Mouse (Mus musculus) midbrain, embryonic 14.5 days (tissue): ENCODE results near the gene S100a4. TPM values are rescaled to one million over a fixed set of nuclear protein-coding genes. Genes with fewer than 3 reads are reported as not detected.

Experiments used
- ATAC-seq: fragments of 200-750 bp; cut with Nextera tagmentation; 2 replicates; pipeline ENCODE4 v1.8.0; 2017; ENCODE audit warnings: moderate number of reproducible peaks, moderate library complexity; ENCODE audit not compliant: low FRiP score, low TSS enrichment
- DNase-seq: peaks from one replicate; pipeline ENCODE4 v3.0.0-alpha.2; 2015
- H3K27ac ChIP-seq: fragments of 300-500 bp; sonication (generic); replicated peaks from 2 replicates; pipeline ENCODE4 v1.5.1; 2014; ENCODE audit warnings: mild to moderate bottlenecking, low read depth, low read length, moderate library complexity
- H3K27me3 ChIP-seq: fragments of 300-500 bp; sonication (generic); 2 replicates; pipeline ENCODE4 v1.6.1; 2014; ENCODE audit warnings: low read length, control low read depth, mixed read lengths; ENCODE audit not compliant: control insufficient read depth, insufficient read depth
- H3K36me3 ChIP-seq: fragments of 300-500 bp; sonication (generic); 2 replicates; pipeline ENCODE4 v1.6.1; 2014; ENCODE audit warnings: low read length, control low read depth; ENCODE audit not compliant: control insufficient read depth, insufficient read depth
- H3K4me1 ChIP-seq: fragments of 300-500 bp; sonication (generic); 2 replicates; pipeline ENCODE4 v1.6.1; 2014; ENCODE audit warnings: mild to moderate bottlenecking, antibody characterized with exemption, low read length, control low read depth; ENCODE audit not compliant: control insufficient read depth, insufficient read depth
- H3K4me2 ChIP-seq: fragments of 300-500 bp; sonication (generic); 2 replicates; pipeline ENCODE4 v1.6.1; 2014; ENCODE audit warnings: mild to moderate bottlenecking, low read length, moderate library complexity
- H3K4me3 ChIP-seq: fragments of 300-500 bp; sonication (generic); replicated peaks from 2 replicates; pipeline ENCODE4 v1.5.1; 2014; ENCODE audit warnings: low read depth, low read length
- H3K9ac ChIP-seq: fragments of 300-500 bp; sonication (generic); replicated peaks from 2 replicates; pipeline ENCODE4 v1.6.1; 2014; ENCODE audit warnings: mild to moderate bottlenecking, low read length, moderate library complexity
- H3K9me3 ChIP-seq: fragments of 300-500 bp; sonication (generic); 2 replicates; pipeline ENCODE4 v1.6.1; 2016; ENCODE audit warnings: low read length, control low read depth, mixed read lengths; ENCODE audit not compliant: control insufficient read depth
- whole genome bisulfite sequencing: fragments of 180-500 bp; shearing (Covaris S2); extraction: QIAGEN DNeasy Blood & Tissue Kit; methylation state at CpG from one replicate; pipeline ENCODE4 v1.1.7; 2014; 5-methylcytosine and 5-hydroxymethylcytosine counted together
- polyA plus RNA-seq: library from polyadenylated mRNA; unstranded; fragments of >200 nt; fragmentation: Nextera tagmentation; extraction: Ambion mirVana; gene quantifications from 2 replicates; pipeline ENCODE4 v1.2.1, GENCODE M21; 2014

Gene S100a4
- polyA plus RNA-seq, 1 experiment from 2014 or later = 1.5 TPM

GRCm38 (mm10) chr3:90595556-90595955 is 8.0 kb upstream of the S100a4 start:
- DNase-seq = no peak
- Histone ChIP-seq H3K4me1 (no peaks in the 10 kb centered on the region), H3K4me2 (no peak overlapping the region), H3K27ac (no peak overlapping the region), H3K9me3 (no peaks in the 10 kb centered on the region), H3K36me3 (no peaks in the 10 kb centered on the region), H3K9ac (no peak overlapping the region), H3K4me3 (no peak overlapping the region), H3K27me3 (no peaks in the 10 kb centered on the region; the same call in 1 of the 2 replicates)
- no peak for ATAC-seq
- 77% methylated on average over 5 of the region's 5 CpGs for WGBS

- H3K9ac ChIP-seq = no peak overlapping the region
- no peaks in the 10 kb centered on the region for H3K4me1 ChIP-seq
- H3K4me2 ChIP-seq = no peak overlapping the region
- no peak overlapping the region for H3K4me3 ChIP-seq
- no peaks in the 10 kb centered on the region; the same call in 1 of the 2 replicates for H3K27me3 ChIP-seq
- no peak for ATAC-seq
- H3K27ac ChIP-seq = no peak overlapping the region
- H3K36me3 ChIP-seq = no peaks in the 10 kb centered on the region
- DNase-seq = no peak
- WGBS = 92% methylated on average over 6 of the region's 6 CpGs
- H3K9me3 ChIP-seq = no peaks in the 10 kb centered on the region
These were observed 6.8 kb upstream of the S100a4 start for GRCm38 (mm10) chr3:90596810-90597209.

DNA sequence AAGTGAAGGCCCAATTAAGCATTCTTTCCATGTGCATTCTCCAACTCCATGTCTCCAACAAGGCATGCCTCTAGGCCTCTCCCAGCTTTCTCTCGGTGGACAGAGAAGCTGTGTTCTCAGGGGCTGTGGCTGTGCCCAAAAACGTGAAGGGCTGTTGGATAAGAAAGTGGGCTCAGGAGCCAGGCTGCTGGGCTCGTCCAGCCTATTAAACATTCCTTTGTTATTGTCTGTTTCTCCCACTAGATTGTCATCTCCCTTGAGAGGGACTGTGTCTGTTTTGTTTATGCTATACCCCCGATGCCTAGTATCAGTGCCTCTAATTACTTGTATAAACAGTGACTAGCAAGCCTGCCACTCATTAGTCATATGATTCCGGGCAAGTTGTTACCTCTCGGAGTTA is 5.8 kb upstream of the S100a4 start:
- no peak for ATAC-seq
- H3K9me3 ChIP-seq = no peaks in the 10 kb centered on the region
- no peak overlapping the region for H3K9ac ChIP-seq
- no peak overlapping the region for H3K4me3 ChIP-seq
- H3K27ac ChIP-seq = no peak overlapping the region
- DNase-seq = no peak
- no peaks in the 10 kb centered on the region for H3K4me1 ChIP-seq
- H3K27me3 ChIP-seq = no peaks in the 10 kb centered on the region; the same call in 1 of the 2 replicates
- 67% methylated on average over 6 of the region's 6 CpGs for WGBS
- H3K4me2 ChIP-seq = no peak overlapping the region
- no peaks in the 10 kb centered on the region for H3K36me3 ChIP-seq

- H3K4me2 ChIP-seq = no peak overlapping the region
- H3K27me3 ChIP-seq = no peaks in the 10 kb centered on the region; the same call in 1 of the 2 replicates
- no peak overlapping the region for H3K4me3 ChIP-seq
- ATAC-seq (no peak), DNase-seq (no peak)
- H3K36me3 ChIP-seq = no peaks in the 10 kb centered on the region
- no peak overlapping the region for H3K9ac ChIP-seq
- WGBS = 91% methylated on average over 4 of the region's 4 CpGs
- H3K9me3 ChIP-seq = no peaks in the 10 kb centered on the region
- H3K27ac ChIP-seq = no peak overlapping the region
- H3K4me1 ChIP-seq = no peaks in the 10 kb centered on the region
These were observed 5.4 kb upstream of the S100a4 start for GRCm38 (mm10) chr3:90598212-90598611.

DNA sequence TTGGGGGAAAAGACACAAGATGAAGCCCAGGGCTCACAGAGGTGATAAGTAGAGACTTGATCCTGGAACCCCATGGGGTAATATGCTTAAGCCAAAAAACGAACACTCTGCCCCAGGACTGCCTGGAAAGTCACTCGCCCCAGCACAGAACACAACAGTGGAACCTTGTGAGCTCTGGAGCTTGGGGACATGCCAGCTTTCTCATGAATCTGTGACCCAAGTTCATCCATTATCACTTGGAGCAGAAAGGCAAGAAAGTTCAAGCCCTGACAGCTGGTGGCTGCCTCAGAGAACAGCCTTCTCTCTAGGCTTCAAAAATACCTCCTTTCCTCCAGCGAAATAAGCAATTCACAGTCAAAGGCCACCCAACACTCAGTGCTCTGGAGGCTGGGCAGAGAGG is 4.2 kb upstream of the S100a4 start:
- Histone ChIP-seq H3K4me1 (no peaks in the 10 kb centered on the region), H3K27ac (no peak overlapping the region), H3K4me3 (no peak overlapping the region), H3K9ac (no peak overlapping the region), H3K36me3 (no peaks in the 10 kb centered on the region), H3K9me3 (no peaks in the 10 kb centered on the region), H3K27me3 (no peaks in the 10 kb centered on the region; the same call in 1 of the 2 replicates), H3K4me2 (no peak overlapping the region)
- no peak for ATAC-seq
- DNase-seq = no peak
- 81% methylated on average over 3 of the region's 3 CpGs for WGBS

DNA sequence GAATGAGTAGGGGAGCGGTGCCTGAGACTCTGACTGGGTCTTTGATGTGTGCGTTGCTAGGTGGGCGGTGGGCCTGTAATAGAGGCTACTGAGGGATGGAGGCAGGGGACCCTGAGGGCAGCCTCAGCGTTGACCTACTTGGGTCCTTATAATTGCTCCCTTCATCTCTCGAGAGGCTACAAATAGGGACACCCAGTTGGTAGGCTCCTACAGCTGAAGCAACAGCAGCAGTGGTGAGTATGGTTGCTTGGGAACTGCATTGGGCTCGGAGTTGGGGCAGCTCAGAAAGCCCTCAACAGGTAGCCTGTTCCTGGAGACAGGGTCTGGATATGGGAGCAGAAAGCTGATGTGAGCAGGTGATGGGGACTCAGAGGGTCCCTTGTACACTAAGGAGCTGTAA is 3.5 kb upstream of the S100a4 start:
- no peak for DNase-seq
- Histone ChIP-seq H3K36me3 (no peaks in the 10 kb centered on the region), H3K27me3 (no peaks in the 10 kb centered on the region), H3K27ac (no peak overlapping the region), H3K4me2 (no peak overlapping the region), H3K9me3 (no peaks in the 10 kb centered on the region), H3K4me3 (no peak overlapping the region), H3K9ac (no peak overlapping the region), H3K4me1 (no peaks in the 10 kb centered on the region)
- no peak for ATAC-seq
- 89% methylated on average over 6 of the region's 6 CpGs for WGBS

DNA sequence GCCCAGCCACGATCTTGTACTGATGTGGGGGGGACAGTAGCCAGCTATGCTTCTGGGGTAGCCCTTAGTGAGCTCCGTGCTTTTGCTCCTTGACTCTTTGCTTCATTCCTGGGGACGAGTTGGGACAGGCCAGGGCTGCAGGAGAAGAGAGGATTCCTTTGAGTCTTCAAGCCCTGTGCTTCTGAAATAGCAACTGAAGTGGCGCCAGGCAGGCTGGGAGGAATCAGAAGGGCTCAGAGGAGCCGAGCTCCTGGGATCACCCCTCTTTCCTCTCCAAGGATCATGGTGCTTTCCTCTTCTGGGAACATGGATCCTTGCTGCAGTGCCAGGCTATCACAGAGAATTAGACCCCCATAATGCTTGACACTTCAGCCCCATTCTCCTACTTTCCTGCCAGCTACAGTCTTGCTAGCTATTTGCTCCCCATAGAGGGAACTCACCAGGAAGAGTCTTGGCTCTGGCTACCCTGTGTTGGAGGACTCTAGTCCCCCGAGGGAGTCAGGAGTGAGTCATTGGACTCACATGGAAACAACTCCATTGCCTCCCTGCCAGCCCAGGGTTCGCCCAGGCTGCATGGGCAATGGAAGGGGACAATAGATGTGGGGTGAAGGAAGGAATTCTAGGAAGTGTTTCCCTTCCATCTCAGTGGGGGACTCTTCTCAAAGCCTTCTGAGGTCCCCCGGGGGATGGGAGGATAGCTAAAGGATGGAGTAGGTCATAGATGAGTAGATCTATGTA is 2.9 kb upstream of the S100a4 start:
- Histone ChIP-seq H3K9ac (no peak overlapping the region), H3K36me3 (no peaks in the 10 kb centered on the region), H3K4me1 (no peaks in the 10 kb centered on the region), H3K27me3 (no peaks in the 10 kb centered on the region), H3K27ac (no peak overlapping the region), H3K9me3 (no peaks in the 10 kb centered on the region), H3K4me2 (no peak overlapping the region), H3K4me3 (no peak overlapping the region)
- WGBS = 75% methylated on average over 8 of the region's 8 CpGs
- DNase-seq (no peak), ATAC-seq (no peak)

DNA sequence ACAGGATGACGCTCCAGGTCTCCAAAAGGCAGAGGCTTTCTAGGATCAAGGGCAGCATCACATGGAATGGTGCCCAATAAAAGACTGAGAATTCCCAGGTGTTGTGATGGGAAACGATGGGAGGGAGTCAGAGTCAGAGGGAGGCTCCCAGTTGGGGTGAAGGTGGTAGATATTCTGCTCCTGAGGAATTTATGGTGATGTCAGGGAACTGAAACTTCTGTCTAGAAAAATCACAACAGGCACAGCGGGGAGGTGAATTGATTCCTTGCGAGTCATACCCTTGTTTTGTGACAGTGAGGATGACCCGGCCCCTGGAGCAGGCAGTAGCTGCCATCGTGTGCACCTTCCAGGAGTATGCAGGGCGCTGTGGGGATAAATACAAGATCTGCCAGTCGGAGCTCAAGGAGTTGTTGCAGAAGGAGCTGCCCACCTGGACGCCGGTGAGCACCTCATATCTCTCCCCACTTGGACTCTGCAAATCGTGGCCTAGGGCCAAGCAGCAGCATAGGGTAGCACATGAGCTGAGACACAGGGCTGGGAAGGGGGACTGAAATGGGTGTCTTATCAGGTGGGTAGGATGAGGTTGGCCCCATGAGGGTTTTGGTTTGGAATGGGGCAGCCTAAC is 2.0 kb upstream of the S100a4 start, which contains the start of gene Gm42674:
TSS of gene Gm42674 (plus strand) at position 419 of the 625 bp plus-strand sequence.
- Histone ChIP-seq H3K4me3 (no peak within 1 kb of the TSS), H3K27me3 (no peaks in the 10 kb centered on the region), H3K27ac (no peak within 1 kb of the TSS), H3K36me3 (no peaks in the 10 kb centered on the region), H3K9me3 (no peaks in the 10 kb centered on the region), H3K9ac (no peak within 1 kb of the TSS), H3K4me1 (no peaks in the 10 kb centered on the region), H3K4me2 (no peak within 1 kb of the TSS)
- ATAC-seq (no peak), DNase-seq (no peak)
- WGBS = 86% methylated on average over 11 of the region's 11 CpGs

- DNase-seq (peak; percentile 66), ATAC-seq (no peak)
- H3K4me1 ChIP-seq = no peaks in the 10 kb centered on the region
- no peak overlapping the region for H3K9ac ChIP-seq
- no peak overlapping the region for H3K4me2 ChIP-seq
- no peak overlapping the region for H3K4me3 ChIP-seq
- no peaks in the 10 kb centered on the region for H3K9me3 ChIP-seq
- 62% methylated on average over 4 of the region's 4 CpGs for WGBS
- no peaks in the 10 kb centered on the region for H3K36me3 ChIP-seq
- H3K27ac ChIP-seq = no peak overlapping the region
- H3K27me3 ChIP-seq = no peaks in the 10 kb centered on the region
These were observed 845 bp downstream of the S100a4 start for GRCm38 (mm10) chr3:90604416-90604815.
